Mouse (Mus musculus) testis, adult 2 months (tissue): ENCODE measurements around the gene Map3k7. TPM values are rescaled to one million over a fixed set of nuclear protein-coding genes. Genes with fewer than 3 reads are reported as not detected.
"Not testable (repeated sequence)": the region's sequence is repeated elsewhere in the genome, so short reads cannot be mapped to it uniquely, and the experiment has no call there.

Source experiments
- H3K27ac ChIP-seq: fragments of 200-500 bp; 2 replicates; pipeline ENCODE4 v1.5.1; 2012; ENCODE audit warnings: low read depth, low read length; ENCODE audit not compliant: control insufficient read depth, insufficient read depth
- H3K27me3 ChIP-seq: fragments of 200-500 bp; 2 replicates; pipeline ENCODE4 v1.6.1; 2012; ENCODE audit warnings: mild to moderate bottlenecking, low read length, moderate library complexity; ENCODE audit not compliant: control insufficient read depth, insufficient read depth
- H3K36me3 ChIP-seq: fragments of 200-500 bp; 2 replicates; pipeline ENCODE4 v1.6.1; 2012; ENCODE audit warnings: mild to moderate bottlenecking, low read length; ENCODE audit not compliant: control insufficient read depth, insufficient read depth
- H3K4me1 ChIP-seq: fragments of 200-500 bp; 2 replicates; pipeline ENCODE4 v1.6.1; 2012; ENCODE audit warnings: low read length; ENCODE audit not compliant: control insufficient read depth, insufficient read depth
- H3K4me3 ChIP-seq: fragments of 200-500 bp; 2 replicates; pipeline ENCODE4 v1.5.1; 2012; ENCODE audit warnings: low read depth, mild to moderate bottlenecking, low read length, moderate library complexity, mixed read lengths; ENCODE audit not compliant: control insufficient read depth
- CTCF ChIP-seq: fragments of 200-500 bp; IDR thresholded peaks from 2 replicates; pipeline ENCODE4 v1.5.1; 2012; ENCODE audit warnings: low read depth, mild to moderate bottlenecking, inconsistent platforms, low read length, moderate library complexity; ENCODE audit not compliant: control insufficient read depth, insufficient read depth, insufficient replicate concordance
- POLR2A ChIP-seq: fragments of 200-500 bp; IDR thresholded peaks from 2 replicates; pipeline ENCODE4 v1.6.1; 2012; ENCODE audit warnings: low read depth, mild to moderate bottlenecking, inconsistent platforms, low read length, moderate library complexity; ENCODE audit not compliant: control insufficient read depth
- polyA plus RNA-seq: library from polyadenylated mRNA; depleted of rRNA; stranded (reverse); fragments of >200 nt; gene quantifications from 2 replicates; pipeline ENCODE4 v1.2.3, GENCODE M21; 2012

Gene Map3k7
- polyA plus RNA-seq, 1 experiment = 29.6 TPM

- Histone ChIP-seq H3K36me3 (no peaks in the 10 kb centered on the region), H3K4me3 (no peak overlapping the region), H3K27ac (no peak overlapping the region), H3K4me1 (no peaks in the 10 kb centered on the region), H3K27me3 (no peaks in the 10 kb centered on the region)
- TF ChIP-seq POLR2A (no peak), CTCF (no peak)
Measured at GRCm38 (mm10) chr4:32001498-32001897, 37.6 kb downstream of the Map3k7 start.

DNA sequence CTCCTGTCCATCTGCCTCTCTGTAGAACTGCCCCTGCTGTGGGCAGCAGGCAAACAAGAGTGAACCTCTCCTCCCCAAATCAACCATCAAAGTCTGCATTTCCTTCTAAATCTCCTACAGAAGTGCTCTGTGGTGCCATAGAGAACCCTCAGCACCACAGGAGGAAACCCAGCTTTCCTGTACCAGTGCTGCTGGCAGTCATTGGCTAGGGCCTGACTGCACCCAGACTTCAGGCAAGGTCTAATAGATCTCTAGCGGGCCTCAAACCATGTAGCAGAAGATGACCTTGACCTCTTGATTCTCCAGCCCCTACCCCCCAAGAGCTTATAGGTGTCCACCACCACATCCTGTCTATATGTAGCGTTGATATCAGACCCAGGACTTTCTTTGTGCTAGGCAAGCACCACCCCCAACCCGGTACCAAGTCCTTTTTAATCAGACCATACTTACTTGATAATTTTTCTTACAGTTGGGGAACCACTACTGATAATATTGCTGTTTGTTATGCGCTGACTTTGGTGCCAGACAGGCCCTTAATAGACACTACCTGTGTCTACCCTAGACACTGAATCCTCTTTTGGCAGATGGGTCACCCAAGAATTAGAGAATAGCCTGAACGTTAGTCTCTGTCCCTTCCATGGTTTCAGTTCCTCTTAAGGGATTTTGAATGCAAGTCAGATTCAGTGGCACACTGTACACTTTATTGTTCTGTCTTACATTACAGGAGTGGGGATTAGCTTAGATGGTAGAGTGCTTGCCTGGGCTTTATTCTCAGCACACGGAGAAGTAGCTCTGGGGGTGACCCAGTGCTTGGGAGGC lies 41.1 kb downstream of the Map3k7 start:
- Histone ChIP-seq H3K27ac (no peak overlapping the region), H3K4me3 (no peak overlapping the region), H3K27me3 (no peaks in the 10 kb centered on the region), H3K4me1 (no peaks in the 10 kb centered on the region), H3K36me3 (no peaks in the 10 kb centered on the region)
- no peak for TF ChIP-seq CTCF
- no peak for TF ChIP-seq POLR2A

GRCm38 (mm10) chr4:32007174-32007573 lies 43.3 kb downstream of the Map3k7 start:
- Histone ChIP-seq H3K36me3 (no peaks in the 10 kb centered on the region), H3K27me3 (no peaks in the 10 kb centered on the region), H3K4me3 (no peak overlapping the region), H3K27ac (no peak overlapping the region), H3K4me1 (no peaks in the 10 kb centered on the region)
- no peak for TF ChIP-seq POLR2A

GRCm38 (mm10) chr4:32008095-32008494 lies 44.2 kb downstream of the Map3k7 start:
- no peak for TF ChIP-seq CTCF
- TF ChIP-seq POLR2A = no peak
- Histone ChIP-seq H3K36me3 (no peaks in the 10 kb centered on the region), H3K4me3 (no peak overlapping the region), H3K27ac (no peak overlapping the region), H3K27me3 (no peaks in the 10 kb centered on the region), H3K4me1 (no peaks in the 10 kb centered on the region)

- Histone ChIP-seq H3K36me3 (no peaks in the 10 kb centered on the region), H3K4me1 (no peaks in the 10 kb centered on the region), H3K27me3 (no peaks in the 10 kb centered on the region), H3K27ac (no peak overlapping the region), H3K4me3 (no peak overlapping the region)
- no peak for TF ChIP-seq CTCF
- TF ChIP-seq POLR2A = no peak
Measured at GRCm38 (mm10) chr4:32010808-32011207, 46.9 kb downstream of the Map3k7 start.

DNA sequence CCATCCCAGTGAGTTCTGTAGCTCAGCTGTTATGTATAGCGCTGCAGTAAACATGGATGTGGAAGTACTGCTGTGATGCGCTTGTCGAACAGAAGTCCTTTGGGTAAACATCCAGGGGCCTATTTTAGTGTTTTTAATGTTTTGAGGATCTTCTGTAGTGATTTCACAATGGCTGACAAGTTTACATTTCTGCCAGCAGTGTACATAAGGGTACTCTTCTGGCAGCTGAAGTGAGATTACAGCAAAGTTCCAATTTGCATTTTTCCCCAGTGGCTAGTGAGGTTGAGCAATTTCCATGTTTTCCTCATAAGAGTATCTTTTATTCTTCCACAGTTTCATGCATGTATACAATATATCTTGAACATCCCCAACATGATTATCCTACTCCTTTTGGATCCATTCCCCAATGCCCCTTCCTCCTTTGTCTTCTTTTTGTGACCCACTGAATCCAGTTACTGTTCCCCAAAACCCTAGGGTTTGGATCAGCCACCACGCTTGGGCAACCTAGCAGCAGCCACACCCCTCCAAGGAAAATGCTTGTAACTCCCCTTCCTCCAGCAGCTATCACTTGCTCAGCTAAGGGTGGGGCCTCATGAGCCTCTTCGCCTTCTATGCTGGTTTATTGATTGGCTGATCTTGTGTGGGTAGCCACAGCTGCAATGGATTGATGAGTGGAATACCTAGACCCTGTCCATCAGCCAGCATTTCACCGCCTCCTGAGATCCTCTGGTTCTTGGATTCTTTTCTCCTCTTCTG lies 47.5 kb downstream of the Map3k7 start:
- no peak overlapping the region for H3K4me3 ChIP-seq

GRCm38 (mm10) chr4:32021131-32021530 lies 57.2 kb downstream of the Map3k7 start:
- TF ChIP-seq POLR2A (no peak), CTCF (no peak)
- no peak overlapping the region for H3K27ac ChIP-seq
- H3K27me3 ChIP-seq = no peaks in the 10 kb centered on the region
- H3K4me3 ChIP-seq = no peak overlapping the region
- H3K4me1 ChIP-seq = no peaks in the 10 kb centered on the region
- peaks cover 2% of the 10 kb centered on the region; the same call in 1 of the 2 replicates for H3K36me3 ChIP-seq

More for the DNA sequence above, 47.5 kb downstream of the Map3k7 start:
- TF ChIP-seq CTCF = no peak
- no peak for TF ChIP-seq POLR2A
- H3K4me1 ChIP-seq = no peaks in the 10 kb centered on the region
- H3K36me3 ChIP-seq = no peaks in the 10 kb centered on the region; the same call in 1 of the 2 replicates
- H3K27me3 ChIP-seq = no peaks in the 10 kb centered on the region
- no peak overlapping the region for H3K27ac ChIP-seq

DNA sequence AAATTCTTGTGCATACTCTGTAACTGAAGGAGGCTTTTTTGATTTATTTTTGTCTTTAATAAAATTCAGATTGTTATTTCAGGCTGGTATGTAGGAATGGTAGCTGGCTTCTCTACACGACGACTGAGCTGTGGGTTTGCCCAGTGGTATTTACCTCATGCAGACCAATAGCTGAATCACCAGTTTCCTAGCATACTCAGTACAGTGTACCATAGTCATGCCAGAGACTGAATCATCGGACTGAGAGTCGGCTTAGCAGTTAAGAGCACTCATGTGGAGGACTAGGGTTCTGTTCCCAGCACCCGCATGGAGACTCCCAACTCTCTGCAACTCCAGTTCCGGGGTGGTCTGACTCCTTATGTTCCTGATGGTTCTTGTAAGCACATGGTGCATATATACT lies 58.4 kb downstream of the Map3k7 start:
- Histone ChIP-seq H3K36me3 (no peaks in the 10 kb centered on the region), H3K4me3 (no peak overlapping the region), H3K4me1 (no peaks in the 10 kb centered on the region), H3K27me3 (no peaks in the 10 kb centered on the region), H3K27ac (no peak overlapping the region)
- TF ChIP-seq CTCF = no peak
- TF ChIP-seq POLR2A = no peak

- H3K4me1 ChIP-seq, H3K4me3 ChIP-seq, H3K27ac ChIP-seq, H3K36me3 ChIP-seq, H3K27me3 ChIP-seq: not testable (repeated sequence)
Measured at GRCm38 (mm10) chr4:32024170-32024569, 60.3 kb downstream of the Map3k7 start.
